Mouse (Mus musculus): ENCODE measurements around the gene Nif3l1. TPM values are rescaled to one million over a fixed set of nuclear protein-coding genes. Genes with fewer than 3 reads are reported as not detected.

Nif3l1 gene
- 51.9 and 52.2 TPM in 2 replicates for polyA plus RNA-seq (2015; fragmentation: Nextera tagmentation; extraction: Ambion mirVana)

GRCm38 (mm10) chr1:58445143-58445722 lies at the start of gene Nif3l1, which contains the start of gene Ppil3:
TSS of gene Nif3l1 (plus strand) at chr1:58445151.
TSS of gene Ppil3 (minus strand) at chr1:58445486.
- H3K4me1 ChIP-seq (ENCODE audit: insufficient read depth, low read length) = peaks cover 14% of the 10 kb centered on the region; the same call in 1 of the 2 replicates
- no peaks in the 10 kb centered on the region for H3K9me3 ChIP-seq (ENCODE audit: low read length)
- peaks cover 12% of the 10 kb centered on the region for H3K36me3 ChIP-seq (ENCODE audit: insufficient read depth, low read length)
- peak within 1 kb of the TSS; percentile 84 for H3K9ac ChIP-seq (replicated peaks; ENCODE audit: low read length)
- peak within 1 kb of the TSS; percentile 97 for H3K27ac ChIP-seq (ENCODE audit: low read length)
- H3K27me3 ChIP-seq (ENCODE audit: insufficient read depth, low read length) = no peaks in the 10 kb centered on the region
- peak; percentile 97 for ATAC-seq (ENCODE audit: low FRiP score, low TSS enrichment)
- peak within 1 kb of the TSS; percentile 69 for H3K4me3 ChIP-seq (ENCODE audit: low read length)
- under 1% methylated on average over 33 of the region's 33 CpGs for WGBS
- H3K4me2 ChIP-seq (replicated peaks; ENCODE audit: low read depth, low read length) = peak within 1 kb of the TSS; percentile 67

- Histone ChIP-seq H3K36me3 (ENCODE audit: insufficient read depth, low read length) (peaks cover 44% of the 10 kb centered on the region), H3K9ac (replicated peaks; ENCODE audit: low read length) (no peak overlapping the region), H3K4me1 (ENCODE audit: insufficient read depth, low read length) (peaks cover 12% of the 10 kb centered on the region), H3K27ac (ENCODE audit: low read length) (no peak overlapping the region), H3K27me3 (ENCODE audit: insufficient read depth, low read length) (no peaks in the 10 kb centered on the region), H3K9me3 (ENCODE audit: low read length) (no peaks in the 10 kb centered on the region), H3K4me2 (replicated peaks; ENCODE audit: low read depth, low read length) (no peak overlapping the region), H3K4me3 (ENCODE audit: low read length) (no peak overlapping the region)
- WGBS = 92% methylated on average over 3 of the region's 3 CpGs
- ATAC-seq (ENCODE audit: low FRiP score, low TSS enrichment) = no peak
Observed at GRCm38 (mm10) chr1:58395341-58395740, 49.6 kb upstream of the Nif3l1 start.

GRCm38 (mm10) chr1:58396179-58396578 lies 48.8 kb upstream of the Nif3l1 start:
- H3K9me3 ChIP-seq (ENCODE audit: low read length) = no peaks in the 10 kb centered on the region
- H3K4me1 ChIP-seq (ENCODE audit: insufficient read depth, low read length) = peaks cover 12% of the 10 kb centered on the region
- no peak overlapping the region for H3K9ac ChIP-seq (replicated peaks; ENCODE audit: low read length)
- no peak for ATAC-seq (ENCODE audit: low FRiP score, low TSS enrichment)
- WGBS = 100% methylated on average over 1 of the region's 1 CpGs
- H3K4me2 ChIP-seq (replicated peaks; ENCODE audit: low read depth, low read length) = no peak overlapping the region
- no peaks in the 10 kb centered on the region for H3K27me3 ChIP-seq (ENCODE audit: insufficient read depth, low read length)
- no peak overlapping the region for H3K27ac ChIP-seq (ENCODE audit: low read length)
- no peak overlapping the region for H3K4me3 ChIP-seq (ENCODE audit: low read length)
- peaks cover 52% of the 10 kb centered on the region for H3K36me3 ChIP-seq (ENCODE audit: insufficient read depth, low read length)

- H3K27ac ChIP-seq (ENCODE audit: low read length) = no peak overlapping the region
- 97% methylated on average over 6 of the region's 6 CpGs for WGBS
- no peak overlapping the region for H3K4me2 ChIP-seq (replicated peaks; ENCODE audit: low read depth, low read length)
- no peak overlapping the region for H3K4me3 ChIP-seq (ENCODE audit: low read length)
- ATAC-seq (ENCODE audit: low FRiP score, low TSS enrichment) = no peak
- no peak overlapping the region for H3K9ac ChIP-seq (replicated peaks; ENCODE audit: low read length)
- no peaks in the 10 kb centered on the region for H3K9me3 ChIP-seq (ENCODE audit: low read length)
- H3K36me3 ChIP-seq (ENCODE audit: insufficient read depth, low read length) = peaks cover 64% of the 10 kb centered on the region
- H3K4me1 ChIP-seq (ENCODE audit: insufficient read depth, low read length) = peaks cover 4% of the 10 kb centered on the region; the same call in 1 of the 2 replicates
- no peaks in the 10 kb centered on the region for H3K27me3 ChIP-seq (ENCODE audit: insufficient read depth, low read length)
Observed at GRCm38 (mm10) chr1:58397731-58398130, 47.2 kb upstream of the Nif3l1 start.

GRCm38 (mm10) chr1:58401396-58401795 lies 43.6 kb upstream of the Nif3l1 start:
- no peak for ATAC-seq (ENCODE audit: low FRiP score, low TSS enrichment)
- Histone ChIP-seq H3K4me2 (replicated peaks; ENCODE audit: low read depth, low read length) (no peak overlapping the region), H3K27ac (ENCODE audit: low read length) (no peak overlapping the region), H3K9ac (replicated peaks; ENCODE audit: low read length) (no peak overlapping the region), H3K36me3 (ENCODE audit: insufficient read depth, low read length) (peaks cover 71% of the 10 kb centered on the region), H3K27me3 (ENCODE audit: insufficient read depth, low read length) (no peaks in the 10 kb centered on the region), H3K4me1 (ENCODE audit: insufficient read depth, low read length) (no peaks in the 10 kb centered on the region), H3K9me3 (ENCODE audit: low read length) (no peaks in the 10 kb centered on the region), H3K4me3 (ENCODE audit: low read length) (no peak overlapping the region)
- WGBS = 87% methylated on average over 6 of the region's 6 CpGs

- Histone ChIP-seq H3K4me3 (ENCODE audit: low read length) (no peak overlapping the region), H3K27ac (ENCODE audit: low read length) (no peak overlapping the region), H3K9ac (replicated peaks; ENCODE audit: low read length) (no peak overlapping the region), H3K36me3 (ENCODE audit: insufficient read depth, low read length) (peaks cover 60% of the 10 kb centered on the region), H3K4me1 (ENCODE audit: insufficient read depth, low read length) (no peaks in the 10 kb centered on the region), H3K9me3 (ENCODE audit: low read length) (no peaks in the 10 kb centered on the region), H3K4me2 (replicated peaks; ENCODE audit: low read depth, low read length) (no peak overlapping the region), H3K27me3 (ENCODE audit: insufficient read depth, low read length) (no peaks in the 10 kb centered on the region)
- no peak for ATAC-seq (ENCODE audit: low FRiP score, low TSS enrichment)
- WGBS = 95% methylated on average over 5 of the region's 5 CpGs
Observed at GRCm38 (mm10) chr1:58403745-58404144, 41.2 kb upstream of the Nif3l1 start.

- WGBS = 98% methylated on average over 7 of the region's 7 CpGs
- Histone ChIP-seq H3K27me3 (ENCODE audit: insufficient read depth, low read length) (no peaks in the 10 kb centered on the region), H3K4me1 (ENCODE audit: insufficient read depth, low read length) (no peaks in the 10 kb centered on the region), H3K9ac (replicated peaks; ENCODE audit: low read length) (no peak overlapping the region), H3K9me3 (ENCODE audit: low read length) (no peaks in the 10 kb centered on the region), H3K4me3 (ENCODE audit: low read length) (no peak overlapping the region), H3K4me2 (replicated peaks; ENCODE audit: low read depth, low read length) (no peak overlapping the region), H3K27ac (ENCODE audit: low read length) (no peak overlapping the region), H3K36me3 (ENCODE audit: insufficient read depth, low read length) (peaks cover 57% of the 10 kb centered on the region)
- no peak for ATAC-seq (ENCODE audit: low FRiP score, low TSS enrichment)
Observed at GRCm38 (mm10) chr1:58407321-58407720, 37.6 kb upstream of the Nif3l1 start.

- WGBS = 88% methylated on average over 6 of the region's 6 CpGs
- no peaks in the 10 kb centered on the region for H3K27me3 ChIP-seq (ENCODE audit: insufficient read depth, low read length)
- no peaks in the 10 kb centered on the region for H3K9me3 ChIP-seq (ENCODE audit: low read length)
- no peak overlapping the region for H3K4me2 ChIP-seq (replicated peaks; ENCODE audit: low read depth, low read length)
- peaks cover 56% of the 10 kb centered on the region for H3K36me3 ChIP-seq (ENCODE audit: insufficient read depth, low read length)
- H3K9ac ChIP-seq (replicated peaks; ENCODE audit: low read length) = no peak overlapping the region
- H3K4me1 ChIP-seq (ENCODE audit: insufficient read depth, low read length) = no peaks in the 10 kb centered on the region
- H3K27ac ChIP-seq (ENCODE audit: low read length) = no peak overlapping the region
- H3K4me3 ChIP-seq (ENCODE audit: low read length) = no peak overlapping the region
- ATAC-seq (ENCODE audit: low FRiP score, low TSS enrichment) = no peak
Observed at GRCm38 (mm10) chr1:58408141-58408540, 36.8 kb upstream of the Nif3l1 start.

GRCm38 (mm10) chr1:58409553-58410197 lies 35.3 kb upstream of the Nif3l1 start:
- Histone ChIP-seq H3K9me3 (ENCODE audit: low read length) (no peaks in the 10 kb centered on the region), H3K4me1 (ENCODE audit: insufficient read depth, low read length) (no peaks in the 10 kb centered on the region), H3K4me3 (ENCODE audit: low read length) (no peak overlapping the region), H3K36me3 (ENCODE audit: insufficient read depth, low read length) (peaks cover 58% of the 10 kb centered on the region), H3K9ac (replicated peaks; ENCODE audit: low read length) (no peak overlapping the region), H3K27me3 (ENCODE audit: insufficient read depth, low read length) (no peaks in the 10 kb centered on the region), H3K4me2 (replicated peaks; ENCODE audit: low read depth, low read length) (no peak overlapping the region), H3K27ac (ENCODE audit: low read length) (no peak overlapping the region)
- ATAC-seq (ENCODE audit: low FRiP score, low TSS enrichment) = no peak
- 78% methylated on average over 5 of the region's 5 CpGs for WGBS

GRCm38 (mm10) chr1:58410198-58410588 lies 34.8 kb upstream of the Nif3l1 start:
- H3K4me1 ChIP-seq (ENCODE audit: insufficient read depth, low read length) = no peaks in the 10 kb centered on the region
- peaks cover 62% of the 10 kb centered on the region for H3K36me3 ChIP-seq (ENCODE audit: insufficient read depth, low read length)

More at GRCm38 (mm10) chr1:58410198-58410588, 34.8 kb upstream of the Nif3l1 start:
- H3K9ac ChIP-seq (replicated peaks; ENCODE audit: low read length) = no peak overlapping the region
- 81% methylated on average over 3 of the region's 3 CpGs for WGBS
- no peaks in the 10 kb centered on the region for H3K9me3 ChIP-seq (ENCODE audit: low read length)
- no peak overlapping the region for H3K4me3 ChIP-seq (ENCODE audit: low read length)
- no peaks in the 10 kb centered on the region for H3K27me3 ChIP-seq (ENCODE audit: insufficient read depth, low read length)
- no peak overlapping the region for H3K4me2 ChIP-seq (replicated peaks; ENCODE audit: low read depth, low read length)
- no peak overlapping the region for H3K27ac ChIP-seq (ENCODE audit: low read length)
- no peak for ATAC-seq (ENCODE audit: low FRiP score, low TSS enrichment)
